Mouse (Mus musculus): ENCODE data around the gene Zfp462.
"Not testable (repeated sequence)": the region's sequence is repeated elsewhere in the genome, so short reads cannot be mapped to it uniquely, and the experiment has no call there.

Zfp462 gene

DNA sequence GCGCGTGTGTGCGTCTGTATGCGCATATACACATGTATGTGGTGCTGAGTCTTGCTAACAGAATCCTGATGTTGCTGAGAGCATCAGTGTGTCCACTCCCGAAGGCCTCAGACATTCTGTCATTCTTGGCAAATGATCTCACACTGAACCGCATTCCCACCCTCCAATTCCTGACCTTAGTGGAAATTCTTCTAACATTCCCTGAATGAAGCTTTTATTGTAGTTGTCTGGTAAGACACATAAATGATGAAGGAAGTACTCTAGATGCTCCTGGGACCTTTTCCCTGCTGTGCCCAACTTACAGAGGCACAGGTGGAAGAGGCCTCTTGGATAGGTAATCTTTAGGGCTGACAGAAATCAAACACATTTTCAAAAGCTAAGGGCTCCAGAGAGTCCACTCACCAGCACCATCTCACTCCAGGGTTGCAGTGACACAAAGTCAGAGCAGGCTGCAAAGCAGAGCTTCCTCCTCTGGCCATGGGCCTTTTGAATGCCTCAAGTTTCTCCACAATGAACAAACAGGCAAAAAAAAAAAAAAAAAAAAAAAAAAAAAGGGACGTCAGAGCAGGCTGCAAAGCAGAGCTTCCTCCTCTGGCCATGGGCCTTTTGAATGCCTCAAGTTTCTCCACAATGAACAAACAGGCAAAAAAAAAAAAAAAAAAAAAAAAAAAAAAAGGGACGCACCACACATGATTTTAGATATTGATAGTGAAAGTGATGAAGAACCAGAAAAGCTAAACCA lies 17.4 kb upstream of the Zfp462 start:
- H3K36me3 ChIP-seq (ENCODE audit: insufficient read depth, low read length), result not testable (repeated sequence)

GRCm38 (mm10) chr4:54929686-54930085 lies 15.2 kb upstream of the Zfp462 start:
- H3K27me3 ChIP-seq (ENCODE audit: insufficient read depth, low read length), result no peaks in the 10 kb centered on the region
- TF ChIP-seq NANOG (IDR thresholded peaks at IDR 0.05; ENCODE audit: borderline replicate concordance, low read length) (no peak), CTCF (conservative IDR thresholded peaks at IDR 0.05; ENCODE audit: low read length) (no peak), POU5F1 (IDR thresholded peaks at IDR 0.05; ENCODE audit: borderline replicate concordance, low read length) (no peak)
- no peaks in the 10 kb centered on the region for H3K9me3 ChIP-seq (ENCODE audit: low read length)
- no peak overlapping the region for H3K4me3 ChIP-seq (replicated peaks; ENCODE audit: low read length)
- no peaks in the 10 kb centered on the region for H3K36me3 ChIP-seq (ENCODE audit: insufficient read depth, low read length)
- peaks cover 56% of the 10 kb centered on the region for H3K4me1 ChIP-seq (replicated peaks; ENCODE audit: low read depth, low read length)

More for the DNA sequence above, 17.4 kb upstream of the Zfp462 start:
- not testable (repeated sequence) for H3K4me3 ChIP-seq (replicated peaks; ENCODE audit: low read length); H3K9me3 ChIP-seq (ENCODE audit: low read length); H3K27me3 ChIP-seq (ENCODE audit: insufficient read depth, low read length)
- peaks cover 61% of the 10 kb centered on the region for H3K4me1 ChIP-seq (replicated peaks; ENCODE audit: low read depth, low read length)
- peak; percentile 68 for TF ChIP-seq POU5F1 (IDR thresholded peaks at IDR 0.05; ENCODE audit: borderline replicate concordance, low read length)

GRCm38 (mm10) chr4:54932668-54933067 lies 12.2 kb upstream of the Zfp462 start:
- Histone ChIP-seq H3K4me1 (replicated peaks; ENCODE audit: low read depth, low read length) (peaks cover 37% of the 10 kb centered on the region), H3K4me3 (replicated peaks; ENCODE audit: low read length) (0 out of 2 replicates have a peak overlapping the region, but pooled peaks have one; percentile 14), H3K27me3 (ENCODE audit: insufficient read depth, low read length) (no peaks in the 10 kb centered on the region), H3K9me3 (ENCODE audit: low read length) (no peaks in the 10 kb centered on the region), H3K36me3 (ENCODE audit: insufficient read depth, low read length) (no peaks in the 10 kb centered on the region)
- TF ChIP-seq NANOG (IDR thresholded peaks at IDR 0.05; ENCODE audit: borderline replicate concordance, low read length) (no peak), POU5F1 (IDR thresholded peaks at IDR 0.05; ENCODE audit: borderline replicate concordance, low read length) (no peak), CTCF (conservative IDR thresholded peaks at IDR 0.05; ENCODE audit: low read length) (no peak)

DNA sequence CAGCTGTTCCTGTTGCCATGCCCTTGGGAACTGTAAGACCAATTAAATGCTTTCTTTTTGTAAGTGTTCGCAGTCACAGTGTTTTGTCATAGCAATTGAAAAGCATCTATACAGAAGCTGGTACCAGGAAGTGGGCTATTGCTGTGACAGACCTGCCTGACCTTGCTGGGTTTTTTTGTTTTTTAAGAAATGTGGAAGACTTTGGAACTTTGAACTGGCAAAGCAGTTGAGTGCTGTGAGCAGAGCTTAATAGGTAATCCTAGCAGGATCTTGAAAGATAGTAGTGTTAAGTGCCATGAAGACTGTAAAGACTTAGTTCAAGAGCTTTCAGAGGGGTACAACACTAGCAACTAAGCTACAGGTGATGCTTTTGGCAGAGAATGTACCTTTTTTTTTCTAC lies 7.7 kb upstream of the Zfp462 start:
- H3K36me3 ChIP-seq (ENCODE audit: insufficient read depth, low read length), result no peaks in the 10 kb centered on the region
- no peaks in the 10 kb centered on the region for H3K9me3 ChIP-seq (ENCODE audit: low read length)
- TF ChIP-seq POU5F1 (IDR thresholded peaks at IDR 0.05; ENCODE audit: borderline replicate concordance, low read length), result no peak
- no peak overlapping the region for H3K4me3 ChIP-seq (replicated peaks; ENCODE audit: low read length)
- H3K4me1 ChIP-seq (replicated peaks; ENCODE audit: low read depth, low read length), result peaks cover 19% of the 10 kb centered on the region
- H3K27me3 ChIP-seq (ENCODE audit: insufficient read depth, low read length), result no peaks in the 10 kb centered on the region

GRCm38 (mm10) chr4:54945603-54946445 lies 976 bp downstream of the Zfp462 start:
- Histone ChIP-seq H3K9me3 (ENCODE audit: low read length) (no peaks in the 10 kb centered on the region), H3K4me1 (replicated peaks; ENCODE audit: low read depth, low read length) (peaks cover 37% of the 10 kb centered on the region), H3K4me3 (replicated peaks; ENCODE audit: low read length) (peak overlapping the region; percentile 87), H3K27me3 (ENCODE audit: insufficient read depth, low read length) (no peaks in the 10 kb centered on the region), H3K36me3 (ENCODE audit: insufficient read depth, low read length) (peaks cover 8% of the 10 kb centered on the region; the same call in 1 of the 2 replicates)
- TF ChIP-seq NANOG (IDR thresholded peaks at IDR 0.05; ENCODE audit: borderline replicate concordance, low read length) (no peak), POU5F1 (IDR thresholded peaks at IDR 0.05; ENCODE audit: borderline replicate concordance, low read length) (no peak), CTCF (conservative IDR thresholded peaks at IDR 0.05; ENCODE audit: low read length) (no peak)

GRCm38 (mm10) chr4:54946662-54947055 lies 1.8 kb downstream of the Zfp462 start:
- H3K4me1 ChIP-seq (replicated peaks; ENCODE audit: low read depth, low read length), result peaks cover 39% of the 10 kb centered on the region
- TF ChIP-seq NANOG (IDR thresholded peaks at IDR 0.05; ENCODE audit: borderline replicate concordance, low read length) (no peak), CTCF (conservative IDR thresholded peaks at IDR 0.05; ENCODE audit: low read length) (no peak), POU5F1 (IDR thresholded peaks at IDR 0.05; ENCODE audit: borderline replicate concordance, low read length) (no peak)
- H3K36me3 ChIP-seq (ENCODE audit: insufficient read depth, low read length), result peaks cover 10% of the 10 kb centered on the region; the same call in 1 of the 2 replicates
- no peaks in the 10 kb centered on the region for H3K9me3 ChIP-seq (ENCODE audit: low read length)
- H3K27me3 ChIP-seq (ENCODE audit: insufficient read depth, low read length), result no peaks in the 10 kb centered on the region
- H3K4me3 ChIP-seq (replicated peaks; ENCODE audit: low read length), result peak overlapping the region; percentile 87

- Histone ChIP-seq H3K4me3 (replicated peaks; ENCODE audit: low read length) (peak overlapping the region; percentile 87), H3K36me3 (ENCODE audit: insufficient read depth, low read length) (peaks cover 12% of the 10 kb centered on the region; the same call in 1 of the 2 replicates), H3K4me1 (replicated peaks; ENCODE audit: low read depth, low read length) (peaks cover 39% of the 10 kb centered on the region), H3K9me3 (ENCODE audit: low read length) (no peaks in the 10 kb centered on the region), H3K27me3 (ENCODE audit: insufficient read depth, low read length) (no peaks in the 10 kb centered on the region)
- TF ChIP-seq POU5F1 (IDR thresholded peaks at IDR 0.05; ENCODE audit: borderline replicate concordance, low read length) (no peak), NANOG (IDR thresholded peaks at IDR 0.05; ENCODE audit: borderline replicate concordance, low read length) (no peak)
Observed at GRCm38 (mm10) chr4:54947056-54947990, 2.5 kb downstream of the Zfp462 start.
